Mouse (Mus musculus): ENCODE results near the gene Bud23. TPM values are rescaled to one million over a fixed set of nuclear protein-coding genes. Genes with fewer than 3 reads are reported as not detected.
"Not testable (repeated sequence)": the region's sequence is repeated elsewhere in the genome, so short reads cannot be mapped to it uniquely, and the experiment has no call there.

Gene Bud23
- polyA plus RNA-seq, 2 experiments = 43.3 to 46.0 TPM

DNA sequence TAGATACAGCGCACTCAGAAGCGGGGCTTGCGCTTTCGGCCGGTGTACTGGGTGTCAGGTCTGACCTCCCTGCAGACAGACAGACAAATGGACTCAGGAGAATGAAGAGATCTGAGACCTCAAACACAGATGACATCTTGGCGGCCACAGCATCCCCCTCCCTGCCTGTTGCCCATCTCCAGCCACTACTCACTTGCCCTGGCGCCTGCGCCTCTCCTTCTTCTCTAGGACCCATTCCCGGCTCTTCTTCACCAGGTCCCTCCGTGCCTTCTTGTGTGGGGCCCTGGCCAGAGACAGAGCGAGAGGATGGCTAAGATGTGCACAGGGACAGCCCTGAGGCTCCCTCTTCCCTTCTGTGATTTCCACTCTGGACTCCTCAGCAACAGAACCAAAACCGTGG lies 11.4 kb downstream of the Bud23 start:
- Histone ChIP-seq H3K9ac (replicated peaks) (no peak overlapping the region), H3K9me3 (ENCODE audit: control insufficient read depth, low read length) (no peaks in the 10 kb centered on the region), H3K27ac (no peak overlapping the region), H3K4me3 (ENCODE audit: insufficient read depth in 1 of 2, low read depth in 2 of 2, low read length in 2 of 2) (no peak overlapping the region), H3K27me3 (ENCODE audit: control insufficient read depth, insufficient read depth, low read length) (no peaks in the 10 kb centered on the region), H3K4me2 (ENCODE audit: low read depth) (no peak overlapping the region), H3K36me3 (replicated peaks; ENCODE audit: control insufficient read depth, insufficient read depth, low read depth) (peaks cover 11% of the 10 kb centered on the region), H3K4me1 (replicated peaks; ENCODE audit: control insufficient read depth in 2 of 2, insufficient read depth in 2 of 2, low read length in 1 of 2) (no peaks in the 10 kb centered on the region)
- ATAC-seq (ENCODE audit: insufficient read depth) (no peak), DNase-seq (ENCODE audit: low read depth in 3 of 3, low spot score in 3 of 3) (no peak)
- TF ChIP-seq CTCF (IDR thresholded peaks at IDR 0.05; ENCODE audit: low read depth) = no peak
- TF ChIP-seq EP300 (IDR thresholded peaks at IDR 0.05; ENCODE audit: low read depth) = no peak
- 81% methylated on average over 12 of the region's 12 CpGs for WGBS (ENCODE audit: insufficient replicate concordance)

DNA sequence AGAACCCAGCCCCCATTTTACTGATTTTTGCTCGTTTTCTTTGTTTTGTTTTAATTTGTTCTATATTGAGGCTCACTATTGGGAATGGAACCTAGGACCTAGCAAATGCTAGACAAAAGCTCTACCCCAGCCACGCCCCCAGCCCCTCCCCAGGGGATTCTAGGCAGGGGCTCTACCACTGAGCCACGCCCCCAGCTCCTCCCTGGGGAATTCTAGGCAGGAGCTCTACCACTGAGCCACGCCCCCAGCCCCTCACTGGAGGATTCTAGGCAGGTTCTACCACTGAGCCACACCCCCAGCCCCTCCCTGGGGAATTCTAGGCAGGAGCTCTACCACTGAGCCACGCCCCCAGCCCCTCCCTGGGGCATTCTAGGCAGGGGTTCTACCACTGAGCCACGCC lies 15.5 kb downstream of the Bud23 start:
- not testable (repeated sequence) for DNase-seq (ENCODE audit: low read depth in 3 of 3, low spot score in 3 of 3); ATAC-seq (ENCODE audit: insufficient read depth); H3K9me3 ChIP-seq (ENCODE audit: control insufficient read depth, low read length); H3K9ac ChIP-seq (replicated peaks); H3K36me3 ChIP-seq (replicated peaks; ENCODE audit: control insufficient read depth, insufficient read depth, low read depth); H3K4me2 ChIP-seq (ENCODE audit: low read depth); H3K27ac ChIP-seq; H3K4me1 ChIP-seq (replicated peaks; ENCODE audit: control insufficient read depth in 2 of 2, insufficient read depth in 2 of 2, low read length in 1 of 2); H3K4me3 ChIP-seq (ENCODE audit: insufficient read depth in 1 of 2, low read depth in 2 of 2, low read length in 2 of 2); H3K27me3 ChIP-seq (ENCODE audit: control insufficient read depth, insufficient read depth, low read length)
- 69% methylated on average over 6 of the region's 6 CpGs for WGBS (ENCODE audit: insufficient replicate concordance)

GRCm38 (mm10) chr5:135048539-135048938 lies 16.2 kb downstream of the Bud23 start:
- 74% methylated on average over 5 of the region's 5 CpGs for WGBS (ENCODE audit: insufficient replicate concordance)
- no peaks in the 10 kb centered on the region for H3K27me3 ChIP-seq (ENCODE audit: control insufficient read depth, insufficient read depth, low read length)
- no peak overlapping the region for H3K27ac ChIP-seq
- H3K4me2 ChIP-seq (ENCODE audit: low read depth) = no peak overlapping the region
- no peak for ATAC-seq (ENCODE audit: insufficient read depth)
- H3K9ac ChIP-seq (replicated peaks) = no peak overlapping the region
- no peak for DNase-seq (ENCODE audit: low read depth in 3 of 3, low spot score in 3 of 3)
- no peaks in the 10 kb centered on the region for H3K4me1 ChIP-seq (replicated peaks; ENCODE audit: control insufficient read depth in 2 of 2, insufficient read depth in 2 of 2, low read length in 1 of 2)
- no peaks in the 10 kb centered on the region for H3K9me3 ChIP-seq (ENCODE audit: control insufficient read depth, low read length)
- TF ChIP-seq EP300 (IDR thresholded peaks at IDR 0.05; ENCODE audit: low read depth) (no peak), CTCF (IDR thresholded peaks at IDR 0.05; ENCODE audit: low read depth) (no peak)
- H3K4me3 ChIP-seq (ENCODE audit: insufficient read depth in 1 of 2, low read depth in 2 of 2, low read length in 2 of 2) = no peak overlapping the region
- no peaks in the 10 kb centered on the region for H3K36me3 ChIP-seq (replicated peaks; ENCODE audit: control insufficient read depth, insufficient read depth, low read depth)

DNA sequence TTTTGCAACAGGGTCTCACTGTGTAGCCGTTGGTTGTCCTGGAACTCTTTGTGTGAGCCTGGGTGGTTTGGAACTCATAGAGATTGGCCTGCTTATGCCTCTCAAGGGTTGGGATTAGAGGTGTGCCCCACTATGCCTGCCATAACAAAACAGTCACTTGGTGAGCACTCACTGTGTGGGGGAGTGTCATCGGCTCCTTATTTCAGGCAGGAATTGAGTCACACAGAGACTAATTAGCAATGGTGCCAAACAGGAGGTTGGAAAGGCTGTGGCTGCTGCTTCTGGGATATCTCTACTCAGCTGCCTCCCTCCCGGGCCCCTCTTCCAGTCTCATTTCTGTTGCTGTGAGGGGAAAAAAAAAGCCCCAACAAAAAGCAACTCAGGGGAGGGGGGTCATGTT lies 20.2 kb downstream of the Bud23 start:
- Histone ChIP-seq H3K36me3 (replicated peaks; ENCODE audit: control insufficient read depth, insufficient read depth, low read depth) (no peaks in the 10 kb centered on the region), H3K4me1 (replicated peaks; ENCODE audit: control insufficient read depth in 2 of 2, insufficient read depth in 2 of 2, low read length in 1 of 2) (peaks cover 5 to 21% of the 10 kb centered on the region in 2 experiments), H3K4me2 (ENCODE audit: low read depth) (no peak overlapping the region), H3K4me3 (ENCODE audit: insufficient read depth in 1 of 2, low read depth in 2 of 2, low read length in 2 of 2) (no peak overlapping the region), H3K27me3 (ENCODE audit: control insufficient read depth, insufficient read depth, low read length) (no peaks in the 10 kb centered on the region), H3K9ac (replicated peaks) (no peak overlapping the region), H3K9me3 (ENCODE audit: control insufficient read depth, low read length) (no peaks in the 10 kb centered on the region), H3K27ac (no peak overlapping the region)
- 69% methylated on average over 3 of the region's 3 CpGs for WGBS (ENCODE audit: insufficient replicate concordance)
- TF ChIP-seq EP300 (IDR thresholded peaks at IDR 0.05; ENCODE audit: low read depth) (no peak), CTCF (IDR thresholded peaks at IDR 0.05; ENCODE audit: low read depth) (no peak)
- no peak for DNase-seq (ENCODE audit: low read depth in 3 of 3, low spot score in 3 of 3)
- no peak for ATAC-seq (ENCODE audit: insufficient read depth)

- no peak overlapping the region for H3K27ac ChIP-seq
These were observed 22.5 kb downstream of the Bud23 start for GRCm38 (mm10) chr5:135042105-135042788.

More at GRCm38 (mm10) chr5:135042105-135042788, 22.5 kb downstream of the Bud23 start:
- Histone ChIP-seq H3K9ac (replicated peaks) (no peak overlapping the region; the same call in 1 of the 2 replicates), H3K27me3 (ENCODE audit: control insufficient read depth, insufficient read depth, low read length) (no peaks in the 10 kb centered on the region), H3K4me3 (ENCODE audit: insufficient read depth in 1 of 2, low read depth in 2 of 2, low read length in 2 of 2) (peak overlapping the region; percentile 17 to 27), H3K9me3 (ENCODE audit: control insufficient read depth, low read length) (no peaks in the 10 kb centered on the region), H3K4me2 (ENCODE audit: low read depth) (peak overlapping the region; percentile 57), H3K36me3 (replicated peaks; ENCODE audit: control insufficient read depth, insufficient read depth, low read depth) (no peaks in the 10 kb centered on the region), H3K4me1 (replicated peaks; ENCODE audit: control insufficient read depth in 2 of 2, insufficient read depth in 2 of 2, low read length in 1 of 2) (peaks cover 5 to 24% of the 10 kb centered on the region in 2 experiments)
- ATAC-seq (ENCODE audit: insufficient read depth) (peak; percentile 71; the same call in 1 of the 2 replicates), DNase-seq (ENCODE audit: low read depth in 3 of 3, low spot score in 3 of 3) (no peak)
- no peak for TF ChIP-seq CTCF (IDR thresholded peaks at IDR 0.05; ENCODE audit: low read depth)
- no peak for TF ChIP-seq EP300 (IDR thresholded peaks at IDR 0.05; ENCODE audit: low read depth)
- WGBS (ENCODE audit: insufficient replicate concordance) = 34% methylated on average over 21 of the region's 21 CpGs
